Mouse (Mus musculus) CH12F3 (cell line): ENCODE results near the gene Tmem128.

Experiments used
- in situ Hi-C: fragments of 300-500 bp; cut with MboI; formaldehyde crosslinking; loops from 2 replicates; pipeline ENCODE4 v1.14.3; 2020; ENCODE audit warnings: low sequenced_read_pairs

The Tmem128 gene

GRCm38 (mm10) chr5:38277098-38277866 lies 17.3 kb downstream of the Tmem128 start:
- in situ Hi-C loops: no loop called here

GRCm38 (mm10) chr5:38277936-38278600 lies 18.1 kb downstream of the Tmem128 start:
- in situ Hi-C loops: no loop called here

- in situ Hi-C loops: no loop called here
Observed at GRCm38 (mm10) chr5:38280075-38280474, 20.1 kb downstream of the Tmem128 start.

- in situ Hi-C loops: no loop called here
Observed at GRCm38 (mm10) chr5:38285724-38286123, 25.7 kb downstream of the Tmem128 start.

GRCm38 (mm10) chr5:38288476-38288875 lies 28.5 kb downstream of the Tmem128 start:
- in situ Hi-C loops: no loop called here

- in situ Hi-C loops: loop anchor here (10.0 kb wide), 1 partner anchor 313 kb away; no protein-coding TSS in a partner anchor
Observed at GRCm38 (mm10) chr5:38301761-38302411, 41.9 kb downstream of the Tmem128 start.

- in situ Hi-C loops: loop anchor here (10.0 kb wide), 1 partner anchor 312 kb away; no protein-coding TSS in a partner anchor
Observed at GRCm38 (mm10) chr5:38302651-38303050, 42.7 kb downstream of the Tmem128 start.

- in situ Hi-C loops: loop anchor here (10.0 kb wide), 1 partner anchor 310 kb away; no protein-coding TSS in a partner anchor
Observed at GRCm38 (mm10) chr5:38305241-38305640, 45.3 kb downstream of the Tmem128 start.

- in situ Hi-C loops: loop anchor here (10.0 kb wide), 1 partner anchor 307 kb away; no protein-coding TSS in a partner anchor
Observed at GRCm38 (mm10) chr5:38307255-38308101, 47.5 kb downstream of the Tmem128 start.

GRCm38 (mm10) chr5:38308873-38309272 lies 48.9 kb downstream of the Tmem128 start:
- in situ Hi-C loops: loop anchor here (10.0 kb wide), 1 partner anchor 306 kb away; no protein-coding TSS in a partner anchor

- in situ Hi-C loops: loop anchor here (10.0 kb wide), 2 partner anchors 195 to 305 kb away; partner anchors contain the start of gene Slc2a9
Observed at GRCm38 (mm10) chr5:38309795-38310194, 49.8 kb downstream of the Tmem128 start.
